Mouse (Mus musculus) E14TG2a.4 (cell line): ENCODE data around the gene Ntm.

Experiments used
- CTCF ChIP-seq: conservative IDR thresholded peaks from 2 replicates; pipeline ENCODE4 v1.5.1; 2014; ENCODE audit warnings: low read length
- NANOG ChIP-seq: IDR thresholded peaks from 2 replicates; pipeline ENCODE4 v1.6.1; 2014; ENCODE audit warnings: borderline replicate concordance, low read length, mixed read lengths

- no peak for TF ChIP-seq CTCF
- TF ChIP-seq NANOG: no peak
These were observed 309.2 kb downstream of the Ntm start for GRCm38 (mm10) chr9:29653678-29654235.
